Mouse (Mus musculus) heart, embryonic 13.5 days (tissue): ENCODE measurements around the gene Grip1. TPM values are rescaled to one million over a fixed set of nuclear protein-coding genes. Genes with fewer than 3 reads are reported as not detected.

ENCODE experiments used
- ATAC-seq: fragments of 200-750 bp; cut with Nextera tagmentation; 2 replicates; pipeline ENCODE4 v1.8.0; 2017; ENCODE audit warnings: moderate TSS enrichment; ENCODE audit not compliant: insufficient number of reproducible peaks, low FRiP score, low TSS enrichment; ENCODE audit errors: extremely low read depth
- H3K27ac ChIP-seq: fragments of 300-500 bp; sonication (generic); replicated peaks from 2 replicates; pipeline ENCODE4 v1.5.1; 2015; ENCODE audit warnings: moderate library complexity, mild to moderate bottlenecking, inconsistent platforms
- H3K27me3 ChIP-seq: fragments of 300-500 bp; sonication (generic); replicated peaks from 2 replicates; pipeline ENCODE4 v1.6.1; 2015; ENCODE audit warnings: mild to moderate bottlenecking, inconsistent platforms
- H3K36me3 ChIP-seq: fragments of 300-500 bp; sonication (generic); 2 replicates; pipeline ENCODE4 v1.6.1; 2015; ENCODE audit warnings: mild to moderate bottlenecking, inconsistent platforms
- H3K4me1 ChIP-seq: fragments of 300-500 bp; sonication (generic); 2 replicates; pipeline ENCODE4 v1.6.1; 2015; ENCODE audit warnings: inconsistent platforms
- H3K4me2 ChIP-seq: fragments of 300-500 bp; sonication (generic); 2 replicates; pipeline ENCODE4 v1.6.1; 2015; ENCODE audit warnings: inconsistent platforms, mild to moderate bottlenecking, moderate library complexity
- H3K4me3 ChIP-seq: fragments of 300-500 bp; sonication (generic); 2 replicates; pipeline ENCODE4 v1.5.1; 2015; ENCODE audit warnings: moderate library complexity, mild to moderate bottlenecking, inconsistent platforms
- H3K9ac ChIP-seq: fragments of 300-500 bp; sonication (generic); 2 replicates; pipeline ENCODE4 v1.6.1; 2015; ENCODE audit warnings: inconsistent platforms, mild to moderate bottlenecking, moderate library complexity
- H3K9me3 ChIP-seq: fragments of 300-500 bp; sonication (generic); 2 replicates; pipeline ENCODE4 v1.6.1; 2016; ENCODE audit warnings: inconsistent platforms
- WGBS: fragments of 180-500 bp; shearing (Covaris S2); methylation state at CpG from one replicate; pipeline ENCODE4 v1.1.7; 2015; ENCODE audit warnings: mixed read lengths; 5-methylcytosine and 5-hydroxymethylcytosine counted together
- polyA plus RNA-seq: library from polyadenylated mRNA; unstranded; fragments of >200 nt; fragmentation: Nextera tagmentation; extraction: Ambion mirVana; gene quantifications from 2 replicates; pipeline ENCODE4 v1.2.1, GENCODE M21; 2015

Gene Grip1
- polyA plus RNA-seq, 1 experiment from 2014 or later, result 2.0 TPM

- 83% methylated on average over 2 of the region's 2 CpGs for WGBS
- no peaks in the 10 kb centered on the region for H3K27me3 ChIP-seq
- H3K9ac ChIP-seq, result no peak overlapping the region
- no peaks in the 10 kb centered on the region for H3K9me3 ChIP-seq
- H3K27ac ChIP-seq, result no peak overlapping the region
- H3K4me3 ChIP-seq, result no peak overlapping the region
- ATAC-seq, result no peak
- H3K36me3 ChIP-seq, result no peaks in the 10 kb centered on the region
- H3K4me1 ChIP-seq, result peaks cover 36% of the 10 kb centered on the region
- no peak overlapping the region for H3K4me2 ChIP-seq
Observed at GRCm38 (mm10) chr10:119458991-119459390, 5.4 kb downstream of the Grip1 start.

- no peak for ATAC-seq
- no peak overlapping the region for H3K4me3 ChIP-seq
- H3K4me2 ChIP-seq, result peak overlapping the region; percentile 35
- H3K9ac ChIP-seq, result no peak overlapping the region
- H3K9me3 ChIP-seq, result no peaks in the 10 kb centered on the region
- H3K27ac ChIP-seq, result peak overlapping the region; percentile 26
- no peaks in the 10 kb centered on the region for H3K27me3 ChIP-seq
- H3K36me3 ChIP-seq, result no peaks in the 10 kb centered on the region
- peaks cover 27% of the 10 kb centered on the region for H3K4me1 ChIP-seq
- 35% methylated on average over 7 of the region's 7 CpGs for WGBS
Observed at GRCm38 (mm10) chr10:119463345-119463744, 9.7 kb downstream of the Grip1 start.

DNA sequence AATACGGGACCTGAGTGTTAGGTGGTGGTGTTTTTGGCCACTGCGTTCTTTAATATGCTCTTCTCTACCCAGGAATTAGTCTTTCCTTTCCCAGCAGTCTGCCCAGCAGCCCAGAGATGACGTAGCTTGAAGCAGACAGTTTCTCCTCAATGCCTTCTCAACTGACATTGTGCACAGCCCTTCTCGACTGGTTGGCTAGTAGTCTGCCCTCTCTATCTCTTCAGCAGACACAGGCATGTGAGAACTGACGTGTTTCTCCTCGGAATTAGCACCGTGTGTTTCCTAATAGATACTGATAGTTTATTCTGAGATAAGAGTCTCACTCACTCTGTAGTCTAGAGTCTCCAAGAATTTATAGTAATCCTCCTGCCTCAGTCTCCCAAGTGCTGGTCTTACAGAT, 10.2 kb downstream of the Grip1 start:
- no peaks in the 10 kb centered on the region for H3K36me3 ChIP-seq
- peak overlapping the region; percentile 26; the same call in 1 of the 2 replicates for H3K27ac ChIP-seq
- H3K9ac ChIP-seq, result no peak overlapping the region
- H3K4me2 ChIP-seq, result peak overlapping the region; percentile 35
- WGBS, result 25% methylated on average over 7 of the region's 7 CpGs
- H3K9me3 ChIP-seq, result no peaks in the 10 kb centered on the region
- no peak overlapping the region for H3K4me3 ChIP-seq
- peaks cover 27% of the 10 kb centered on the region for H3K4me1 ChIP-seq
- H3K27me3 ChIP-seq, result no peaks in the 10 kb centered on the region
- no peak for ATAC-seq

DNA sequence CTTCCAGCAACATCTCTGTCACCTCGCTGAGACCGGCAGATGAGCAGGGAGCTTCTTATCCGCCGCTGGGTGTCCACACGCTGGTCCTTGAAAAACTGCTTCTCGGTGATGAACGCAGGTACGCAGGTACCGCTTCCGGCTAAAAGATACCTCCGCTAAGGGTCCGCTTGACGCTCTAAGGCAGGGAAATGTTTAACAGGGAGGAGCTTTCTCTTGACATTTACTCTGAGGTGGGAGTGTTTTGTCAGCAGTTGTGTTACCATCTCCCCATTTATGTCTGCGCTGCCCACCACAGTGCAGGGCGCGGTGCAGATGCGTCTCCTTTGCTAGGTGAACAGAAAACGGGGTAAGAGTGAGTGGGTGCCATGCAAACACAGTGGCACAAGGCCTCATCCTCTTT, 14.3 kb downstream of the Grip1 start:
- H3K9ac ChIP-seq, result no peak overlapping the region
- H3K4me3 ChIP-seq, result no peak overlapping the region
- H3K27me3 ChIP-seq, result no peaks in the 10 kb centered on the region
- no peak overlapping the region for H3K4me2 ChIP-seq
- WGBS, result 87% methylated on average over 18 of the region's 18 CpGs
- H3K4me1 ChIP-seq, result peaks cover 14% of the 10 kb centered on the region
- H3K9me3 ChIP-seq, result no peaks in the 10 kb centered on the region
- no peak overlapping the region for H3K27ac ChIP-seq
- no peaks in the 10 kb centered on the region for H3K36me3 ChIP-seq
- ATAC-seq, result no peak

GRCm38 (mm10) chr10:119470096-119470495, 16.5 kb downstream of the Grip1 start:
- Histone ChIP-seq H3K9ac (no peak overlapping the region), H3K36me3 (no peaks in the 10 kb centered on the region), H3K9me3 (no peaks in the 10 kb centered on the region), H3K4me3 (no peak overlapping the region), H3K27me3 (no peaks in the 10 kb centered on the region), H3K4me2 (no peak overlapping the region), H3K4me1 (no peaks in the 10 kb centered on the region), H3K27ac (no peak overlapping the region)
- 50% methylated on average over 1 of the region's 1 CpGs for WGBS
- no peak for ATAC-seq

- Histone ChIP-seq H3K27me3 (no peaks in the 10 kb centered on the region), H3K27ac (no peak overlapping the region), H3K9ac (no peak overlapping the region), H3K4me3 (no peak overlapping the region), H3K36me3 (no peaks in the 10 kb centered on the region), H3K4me2 (peak overlapping the region; percentile 27), H3K4me1 (peaks cover 9% of the 10 kb centered on the region), H3K9me3 (no peaks in the 10 kb centered on the region)
- 70% methylated on average over 9 of the region's 9 CpGs for WGBS
- no peak for ATAC-seq
Observed at GRCm38 (mm10) chr10:119475166-119475565, 21.5 kb downstream of the Grip1 start.

- 68% methylated on average over 8 of the region's 8 CpGs for WGBS
- no peak overlapping the region for H3K9ac ChIP-seq
- no peaks in the 10 kb centered on the region for H3K9me3 ChIP-seq
- peaks cover 9% of the 10 kb centered on the region for H3K4me1 ChIP-seq
- no peak overlapping the region for H3K4me2 ChIP-seq
- no peak overlapping the region for H3K27ac ChIP-seq
- no peak for ATAC-seq
- no peak overlapping the region for H3K4me3 ChIP-seq
- no peaks in the 10 kb centered on the region for H3K27me3 ChIP-seq
- H3K36me3 ChIP-seq, result no peaks in the 10 kb centered on the region
Observed at GRCm38 (mm10) chr10:119477661-119478060, 24.0 kb downstream of the Grip1 start.

DNA sequence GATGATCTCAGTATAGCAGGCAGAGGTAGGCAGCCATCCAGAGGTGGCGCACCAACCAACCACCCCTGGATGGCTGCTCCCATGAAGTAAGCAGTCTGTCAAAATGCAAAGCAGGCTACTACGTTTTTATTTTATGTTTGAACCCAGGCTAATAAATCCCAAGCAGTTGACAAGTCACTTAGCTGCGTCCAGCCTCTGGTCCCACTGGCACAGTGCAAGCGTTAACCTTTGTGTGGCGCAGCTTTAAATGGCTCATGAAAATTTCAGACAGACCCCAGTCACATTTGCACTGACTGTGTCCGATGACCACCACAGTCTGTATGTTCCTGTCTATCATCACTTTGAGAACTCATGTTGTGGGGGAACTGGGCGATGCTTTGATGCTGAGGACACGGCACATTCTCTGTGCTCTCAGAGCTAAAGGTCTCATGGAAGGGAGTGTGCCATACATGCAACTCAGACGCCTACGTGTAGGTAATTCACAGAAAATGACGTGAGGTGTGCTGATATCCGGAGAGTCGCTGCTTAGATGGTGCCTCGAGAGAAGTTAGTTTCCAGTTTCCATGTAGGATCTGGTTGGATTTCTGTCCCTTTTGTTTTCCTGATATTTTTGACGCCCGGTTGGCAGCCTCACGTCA, 29.6 kb downstream of the Grip1 start:
- Histone ChIP-seq H3K4me1 (peaks cover 28% of the 10 kb centered on the region), H3K36me3 (no peaks in the 10 kb centered on the region), H3K9ac (no peak overlapping the region), H3K27me3 (no peaks in the 10 kb centered on the region), H3K4me2 (no peak overlapping the region), H3K9me3 (no peaks in the 10 kb centered on the region), H3K27ac (no peak overlapping the region), H3K4me3 (no peak overlapping the region)
- no peak for ATAC-seq
- WGBS, result 77% methylated on average over 17 of the region's 17 CpGs

DNA sequence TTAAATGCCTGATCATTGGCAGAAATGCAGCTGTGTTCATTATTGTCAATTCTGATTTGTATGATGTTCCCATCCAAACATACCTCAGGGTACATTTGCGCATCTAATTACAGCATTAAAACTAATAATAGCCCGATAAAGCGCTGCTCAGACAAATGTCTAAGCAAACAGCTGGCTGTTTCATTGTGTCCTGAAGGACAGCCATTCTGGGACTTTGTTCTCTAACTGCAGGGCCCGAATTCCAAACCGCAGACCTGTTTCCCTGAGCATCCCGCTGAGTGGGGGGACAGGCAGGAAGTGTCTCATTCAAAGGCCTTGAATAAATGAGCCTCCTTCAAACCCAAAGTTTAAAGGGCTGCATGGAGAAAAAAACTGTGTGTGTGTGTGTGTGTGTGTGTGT, 30.1 kb downstream of the Grip1 start:
- WGBS, result 50% methylated on average over 6 of the region's 6 CpGs
- Histone ChIP-seq H3K4me2 (no peak overlapping the region), H3K27ac (no peak overlapping the region), H3K36me3 (no peaks in the 10 kb centered on the region), H3K9me3 (no peaks in the 10 kb centered on the region), H3K9ac (no peak overlapping the region), H3K4me3 (no peak overlapping the region), H3K27me3 (no peaks in the 10 kb centered on the region), H3K4me1 (peaks cover 25% of the 10 kb centered on the region)
- no peak for ATAC-seq

GRCm38 (mm10) chr10:119486936-119487335, 33.3 kb downstream of the Grip1 start:
- Histone ChIP-seq H3K27me3 (no peaks in the 10 kb centered on the region), H3K27ac (no peak overlapping the region), H3K4me3 (no peak overlapping the region), H3K9me3 (no peaks in the 10 kb centered on the region), H3K4me1 (peaks cover 25% of the 10 kb centered on the region), H3K9ac (no peak overlapping the region), H3K36me3 (no peaks in the 10 kb centered on the region), H3K4me2 (peak overlapping the region; percentile 32)
- ATAC-seq, result no peak
- 53% methylated on average over 7 of the region's 7 CpGs for WGBS

DNA sequence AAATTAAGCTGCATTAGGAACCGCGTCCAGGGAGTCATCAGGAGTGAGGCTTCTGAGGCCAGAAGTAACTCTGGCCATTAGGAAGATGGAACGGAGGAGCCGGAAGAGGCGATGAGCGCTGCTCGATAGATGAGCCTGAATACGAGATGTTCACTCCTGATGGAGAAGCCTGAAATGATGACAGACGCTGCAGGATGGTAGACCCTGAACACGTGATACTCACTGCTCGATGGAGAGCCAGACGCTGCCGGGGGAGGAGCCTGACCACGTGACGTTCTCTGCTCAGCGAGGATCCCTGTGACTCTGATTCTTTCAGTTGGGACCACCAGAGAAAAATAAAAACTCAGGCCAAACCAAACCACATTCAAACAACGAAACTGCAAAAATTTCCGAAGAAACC, 37.2 kb downstream of the Grip1 start:
- Histone ChIP-seq H3K9me3 (no peaks in the 10 kb centered on the region), H3K4me1 (peaks cover 15% of the 10 kb centered on the region; the same call in 1 of the 2 replicates), H3K4me2 (no peak overlapping the region), H3K27me3 (no peaks in the 10 kb centered on the region), H3K9ac (no peak overlapping the region), H3K4me3 (no peak overlapping the region), H3K36me3 (no peaks in the 10 kb centered on the region), H3K27ac (no peak overlapping the region)
- WGBS, result 88% methylated on average over 18 of the region's 18 CpGs
- no peak for ATAC-seq

GRCm38 (mm10) chr10:119495317-119495716, 41.7 kb downstream of the Grip1 start:
- no peak for ATAC-seq
- H3K9ac ChIP-seq, result no peak overlapping the region
- no peaks in the 10 kb centered on the region for H3K27me3 ChIP-seq
- 0 out of 2 replicates have a peak, but pooled peaks cover 6% of the 10 kb centered on the region for H3K9me3 ChIP-seq
- WGBS, result 80% methylated on average over 8 of the region's 8 CpGs
- H3K4me2 ChIP-seq, result no peak overlapping the region
- H3K4me1 ChIP-seq, result peaks cover 13% of the 10 kb centered on the region
- H3K4me3 ChIP-seq, result no peak overlapping the region
- peaks cover 3% of the 10 kb centered on the region for H3K36me3 ChIP-seq
- H3K27ac ChIP-seq, result no peak overlapping the region
